ENCODE assay signal across 9 mouse cellular contexts in the genomic region with DNA sequence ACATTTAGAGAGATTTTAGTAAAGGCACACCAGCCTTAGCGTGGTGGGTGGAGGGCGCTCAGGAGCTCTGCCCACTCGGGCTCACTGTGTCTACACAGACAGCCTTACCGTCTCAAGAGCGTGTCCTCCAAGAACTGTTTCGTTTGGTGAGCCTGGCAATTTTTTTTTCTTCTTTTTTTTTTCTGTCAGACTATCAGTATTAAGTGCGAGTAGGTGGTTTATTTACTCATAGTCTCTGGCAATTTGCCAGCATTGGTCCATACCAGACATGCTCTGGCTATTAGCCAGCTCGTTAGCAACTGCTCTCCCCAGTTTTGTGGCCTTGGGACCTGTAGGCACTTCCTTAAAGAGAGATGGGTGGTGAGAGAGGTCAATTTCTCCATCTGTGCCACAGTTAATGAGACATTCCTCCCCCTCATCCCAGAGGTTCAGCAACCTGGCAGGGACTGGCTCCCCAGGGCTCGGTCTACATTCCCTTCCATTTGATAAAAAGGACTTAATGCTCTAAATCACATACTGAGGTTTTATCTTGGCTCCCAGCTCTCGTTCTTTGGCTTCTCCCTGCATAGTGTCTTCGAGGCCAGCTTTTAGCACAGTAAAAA.
DNase-seq lines count a peak whose midpoint lies in the region; ATAC-seq lines count a peak whose summit lies in the region.
"Had no signal": no experiment of that assay in that cellular context is flagged by ENCODE, and none has a peak within 500 bp of the region (broad histone marks: within the 10 kb centered on the region; RNA-seq: fewer than 3 reads in every experiment).

No protein-coding gene starts in this region.

- peak overlapping the region; percentile 49; the same call in 1 of the 2 replicates for H3K27ac ChIP-seq in midbrain, embryonic 10.5 days (replicated peaks)
- no peak overlapping the region for H3K27ac ChIP-seq in midbrain, embryonic 11.5 days (ENCODE audit: low read depth, low read length)
- H3K27ac ChIP-seq in embryonic facial prominence, embryonic 14.5 days (replicated peaks; ENCODE audit: low read depth, low read length): no peak overlapping the region
- H3K27ac ChIP-seq: liver, embryonic 14.5 days had no signal

- WGBS in midbrain, embryonic 10.5 days: 80% methylated on average over 11 of the region's 11 CpGs
- 74% methylated on average over 11 of the region's 11 CpGs for WGBS in midbrain, embryonic 11.5 days
- 56% methylated on average over 11 of the region's 11 CpGs for WGBS in embryonic facial prominence, embryonic 14.5 days

- no peaks in the 10 kb centered on the region for H3K27me3 ChIP-seq in midbrain, embryonic 10.5 days (ENCODE audit: low read depth, poor library complexity, severe bottlenecking)
- no peaks in the 10 kb centered on the region for H3K27me3 ChIP-seq in midbrain, embryonic 11.5 days (ENCODE audit: control insufficient read depth, insufficient read depth, low read length)
- no peaks in the 10 kb centered on the region for H3K27me3 ChIP-seq in embryonic facial prominence, embryonic 14.5 days (replicated peaks; ENCODE audit: control insufficient read depth, insufficient read depth, low read length)

- H3K36me3 ChIP-seq in midbrain, embryonic 10.5 days: no peaks in the 10 kb centered on the region
- no peaks in the 10 kb centered on the region for H3K36me3 ChIP-seq in midbrain, embryonic 11.5 days (ENCODE audit: control insufficient read depth, insufficient read depth, low read length)
- H3K36me3 ChIP-seq in embryonic facial prominence, embryonic 14.5 days (ENCODE audit: control insufficient read depth, insufficient read depth, low read length): no peaks in the 10 kb centered on the region

- peaks cover 7% of the 10 kb centered on the region for H3K4me1 ChIP-seq in midbrain, embryonic 10.5 days
- peaks cover 2% of the 10 kb centered on the region for H3K4me1 ChIP-seq in midbrain, embryonic 11.5 days (ENCODE audit: control insufficient read depth, insufficient read depth, low read length)
- H3K4me1 ChIP-seq in embryonic facial prominence, embryonic 14.5 days (ENCODE audit: control insufficient read depth, insufficient read depth, low read length): peaks cover 10% of the 10 kb centered on the region

- H3K9ac ChIP-seq in midbrain, embryonic 11.5 days (ENCODE audit: low read length): no peak overlapping the region
- no peak overlapping the region for H3K9ac ChIP-seq in embryonic facial prominence, embryonic 14.5 days (ENCODE audit: low read depth, low read length)
- H3K9ac ChIP-seq: liver, embryonic 14.5 days had no signal

- no peak for DNase-seq in midbrain, embryonic 10.5 days (ENCODE audit: low spot score)
- no peak for DNase-seq in midbrain, embryonic 11.5 days (ENCODE audit: low spot score, missing footprints)
- DNase-seq in embryonic facial prominence, embryonic 14.5 days (ENCODE audit: low spot score): peak; percentile 78
- peak; percentile 33 for DNase-seq in hindlimb bud, embryonic 11.5 days (ENCODE audit: extremely low spot score, low read depth, low spot score)
- DNase-seq in right cerebral cortex, postnatal 4 days: no peak
- DNase-seq in B cell, adult 2 months: no peak
- DNase-seq in adrenal gland, adult 2 months: no peak

- H3K4me2 ChIP-seq in midbrain, embryonic 11.5 days: no peak overlapping the region
- no peak overlapping the region for H3K4me2 ChIP-seq in embryonic facial prominence, embryonic 14.5 days (ENCODE audit: low read depth, low read length)

- no peaks in the 10 kb centered on the region for H3K9me3 ChIP-seq in midbrain, embryonic 10.5 days (replicated peaks)
- H3K9me3 ChIP-seq in midbrain, embryonic 11.5 days (ENCODE audit: control insufficient read depth, low read length): no peaks in the 10 kb centered on the region
- H3K9me3 ChIP-seq in embryonic facial prominence, embryonic 14.5 days (ENCODE audit: control insufficient read depth, low read length): no peaks in the 10 kb centered on the region

- H3K4me3 ChIP-seq in midbrain, embryonic 10.5 days: no peak overlapping the region
- H3K4me3 ChIP-seq in midbrain, embryonic 11.5 days (ENCODE audit: low read depth, low read length): no peak overlapping the region
- H3K4me3 ChIP-seq in embryonic facial prominence, embryonic 14.5 days (ENCODE audit: low read depth, low read length): no peak overlapping the region

- ATAC-seq in midbrain, embryonic 11.5 days (ENCODE audit: low FRiP score): no peak
- ATAC-seq in embryonic facial prominence, embryonic 14.5 days (ENCODE audit: low read depth): peak; percentile 53; the same call in 1 of the 2 replicates
- peak; percentile 23; the same call in 1 of the 2 replicates for ATAC-seq in megakaryocyte-erythroid progenitor cell, adult 5-6 weeks (replicated peaks; ENCODE audit: low FRiP score, low TSS enrichment, poor library complexity, severe bottlenecking)

Comparison
In these comparisons a context has a peak if more than half of its experiments do, and no peak if none do; other contexts are left out.
1. DNase-seq: peak in embryonic facial prominence, embryonic 14.5 days (single experiment) and hindlimb bud, embryonic 11.5 days (single experiment); none in midbrain, embryonic 10.5 days (single experiment), midbrain, embryonic 11.5 days (single experiment), right cerebral cortex, postnatal 4 days (single experiment), B cell, adult 2 months (0 of 2) and adrenal gland, adult 2 months (single experiment).